Mouse (Mus musculus): ENCODE measurements around the gene Rem2. TPM values are rescaled to one million over a fixed set of nuclear protein-coding genes. Genes with fewer than 3 reads are reported as not detected.

Rem2 gene
- polyA plus RNA-seq, 1 experiment from 2014 or later, result 6.8 TPM

DNA sequence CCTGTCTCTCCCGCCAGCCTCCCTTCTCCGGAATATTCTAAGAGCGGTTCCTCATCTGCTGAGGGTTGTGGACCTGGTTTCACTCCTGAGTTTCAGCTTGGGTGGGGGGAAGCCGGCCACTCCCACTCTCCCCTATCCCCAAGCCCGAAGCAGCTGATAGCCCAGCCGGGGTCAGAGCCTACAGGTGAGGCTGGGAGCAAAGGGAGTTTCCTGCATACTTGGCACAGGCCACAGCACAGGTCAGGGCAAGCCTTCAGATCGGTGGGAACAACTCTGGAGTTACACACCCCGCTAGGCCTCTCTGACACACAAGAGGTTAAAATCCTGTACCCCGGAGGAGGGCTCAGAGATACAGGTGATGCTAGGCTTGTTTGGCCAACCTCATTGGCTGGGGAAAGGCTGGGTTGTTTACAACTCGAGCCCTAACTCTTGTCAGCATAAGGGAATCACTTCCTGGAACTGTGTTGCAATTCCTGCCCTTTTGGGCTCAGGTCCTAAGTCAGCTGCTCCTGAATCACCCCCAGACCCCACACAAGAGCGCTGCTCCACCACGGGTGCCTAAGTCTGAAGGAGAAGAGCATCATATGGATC, 41.9 kb upstream of the Rem2 start:
- 38% methylated on average over 12 of the region's 12 CpGs for WGBS
- no peak for ATAC-seq (replicated peaks; ENCODE audit: low FRiP score)
- H3K36me3 ChIP-seq, result peaks cover 47% of the 10 kb centered on the region
- H3K4me2 ChIP-seq, result peak overlapping the region; percentile 78
- peaks cover 52% of the 10 kb centered on the region for H3K4me1 ChIP-seq
- H3K27me3 ChIP-seq, result no peaks in the 10 kb centered on the region
- H3K4me3 ChIP-seq (replicated peaks), result peak overlapping the region; percentile 83
- peak overlapping the region; percentile 97 for H3K27ac ChIP-seq
- H3K9ac ChIP-seq, result peak overlapping the region; percentile 97
- no peaks in the 10 kb centered on the region for H3K9me3 ChIP-seq (replicated peaks)

- Histone ChIP-seq H3K27ac (no peak overlapping the region), H3K27me3 (no peaks in the 10 kb centered on the region), H3K9ac (no peak overlapping the region), H3K4me3 (replicated peaks) (no peak overlapping the region), H3K9me3 (replicated peaks) (no peaks in the 10 kb centered on the region), H3K36me3 (peaks cover 48% of the 10 kb centered on the region), H3K4me2 (no peak overlapping the region), H3K4me1 (peaks cover 39% of the 10 kb centered on the region)
- no peak for ATAC-seq (replicated peaks; ENCODE audit: low FRiP score)
- WGBS, result 84% methylated on average over 11 of the region's 11 CpGs
These were observed 40.5 kb upstream of the Rem2 start for GRCm38 (mm10) chr14:54435194-54435918.

GRCm38 (mm10) chr14:54439155-54439554, 36.7 kb upstream of the Rem2 start:
- WGBS, result 83% methylated on average over 12 of the region's 12 CpGs
- no peaks in the 10 kb centered on the region for H3K9me3 ChIP-seq (replicated peaks)
- peaks cover 67% of the 10 kb centered on the region for H3K36me3 ChIP-seq
- H3K4me3 ChIP-seq (replicated peaks), result no peak overlapping the region
- no peak overlapping the region for H3K9ac ChIP-seq
- H3K27ac ChIP-seq, result no peak overlapping the region
- H3K4me1 ChIP-seq, result peaks cover 27% of the 10 kb centered on the region
- no peak for ATAC-seq (replicated peaks; ENCODE audit: low FRiP score)
- H3K27me3 ChIP-seq, result no peaks in the 10 kb centered on the region
- H3K4me2 ChIP-seq, result no peak overlapping the region

DNA sequence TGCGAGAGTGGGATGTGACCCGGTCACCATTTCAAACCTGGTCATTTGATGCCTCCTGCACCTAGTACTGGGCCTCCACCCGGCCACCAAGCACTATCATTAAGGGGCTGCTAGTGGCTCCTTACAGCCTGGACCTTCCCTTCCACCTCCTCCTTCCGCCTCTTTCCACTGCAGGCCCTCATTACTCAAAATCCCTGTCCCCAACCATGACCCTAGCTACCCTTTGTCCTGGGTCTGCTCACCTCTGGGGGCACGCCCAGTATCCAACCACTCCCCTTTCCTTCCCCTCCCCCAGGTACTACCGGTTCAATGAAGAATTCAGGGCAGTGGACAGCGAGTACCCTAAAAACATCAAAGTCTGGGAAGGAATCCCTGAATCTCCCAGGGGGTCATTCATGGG, 36.3 kb upstream of the Rem2 start:
- no peaks in the 10 kb centered on the region for H3K9me3 ChIP-seq (replicated peaks)
- no peak for ATAC-seq (replicated peaks; ENCODE audit: low FRiP score)
- H3K4me2 ChIP-seq, result no peak overlapping the region
- H3K27ac ChIP-seq, result no peak overlapping the region
- H3K36me3 ChIP-seq, result peaks cover 68% of the 10 kb centered on the region
- peaks cover 24% of the 10 kb centered on the region for H3K4me1 ChIP-seq
- no peak overlapping the region for H3K4me3 ChIP-seq (replicated peaks)
- no peak overlapping the region for H3K9ac ChIP-seq
- no peaks in the 10 kb centered on the region for H3K27me3 ChIP-seq
- 55% methylated on average over 7 of the region's 7 CpGs for WGBS

GRCm38 (mm10) chr14:54440538-54440937, 35.4 kb upstream of the Rem2 start:
- no peak overlapping the region for H3K27ac ChIP-seq
- H3K4me2 ChIP-seq, result no peak overlapping the region
- H3K9ac ChIP-seq, result no peak overlapping the region
- H3K36me3 ChIP-seq, result peaks cover 67% of the 10 kb centered on the region
- H3K27me3 ChIP-seq, result no peaks in the 10 kb centered on the region
- H3K4me3 ChIP-seq (replicated peaks), result no peak overlapping the region
- no peaks in the 10 kb centered on the region for H3K9me3 ChIP-seq (replicated peaks)
- 92% methylated on average over 14 of the region's 14 CpGs for WGBS
- no peak for ATAC-seq (replicated peaks; ENCODE audit: low FRiP score)
- H3K4me1 ChIP-seq, result peaks cover 20% of the 10 kb centered on the region

DNA sequence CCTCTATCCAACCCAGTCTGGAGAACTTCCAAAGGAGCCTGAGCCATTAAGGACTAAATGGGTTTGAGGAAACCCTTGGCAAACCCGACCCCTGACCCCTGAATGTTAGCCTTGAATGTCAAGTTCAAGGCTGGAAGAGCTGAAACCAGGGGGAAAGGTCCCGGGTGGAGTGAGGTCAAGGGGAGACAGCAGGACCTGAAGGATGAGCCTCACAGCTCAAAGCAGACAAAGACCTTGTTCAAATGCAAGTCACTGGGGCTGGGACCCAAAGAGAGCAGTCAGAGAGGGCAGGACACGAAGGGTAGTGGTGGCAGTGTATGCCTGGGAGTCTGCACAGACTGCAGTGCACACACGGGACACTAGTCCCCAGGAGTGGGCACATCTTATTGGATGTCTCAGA, 34.5 kb upstream of the Rem2 start:
- Histone ChIP-seq H3K27me3 (no peaks in the 10 kb centered on the region), H3K36me3 (peaks cover 58% of the 10 kb centered on the region)
- no peak for ATAC-seq (replicated peaks; ENCODE audit: low FRiP score)

GRCm38 (mm10) chr14:54442548-54442947, 33.4 kb upstream of the Rem2 start:
- 0 out of 2 replicates have a peak overlapping the region, but pooled peaks have one; percentile 7 for H3K27ac ChIP-seq
- H3K4me2 ChIP-seq, result no peak overlapping the region
- no peaks in the 10 kb centered on the region for H3K27me3 ChIP-seq
- no peaks in the 10 kb centered on the region for H3K9me3 ChIP-seq (replicated peaks)
- H3K4me3 ChIP-seq (replicated peaks), result no peak overlapping the region
- no peak overlapping the region for H3K9ac ChIP-seq
- WGBS, result 75% methylated on average over 3 of the region's 3 CpGs
- peaks cover 18% of the 10 kb centered on the region for H3K4me1 ChIP-seq
- peaks cover 46% of the 10 kb centered on the region for H3K36me3 ChIP-seq
- ATAC-seq (replicated peaks; ENCODE audit: low FRiP score), result no peak

More for the DNA sequence above, 34.5 kb upstream of the Rem2 start:
- Histone ChIP-seq H3K4me3 (replicated peaks) (no peak overlapping the region), H3K4me1 (peaks cover 18% of the 10 kb centered on the region), H3K27ac (no peak overlapping the region), H3K4me2 (no peak overlapping the region), H3K9ac (no peak overlapping the region), H3K9me3 (replicated peaks) (no peaks in the 10 kb centered on the region)
- 79% methylated on average over 4 of the region's 4 CpGs for WGBS

DNA sequence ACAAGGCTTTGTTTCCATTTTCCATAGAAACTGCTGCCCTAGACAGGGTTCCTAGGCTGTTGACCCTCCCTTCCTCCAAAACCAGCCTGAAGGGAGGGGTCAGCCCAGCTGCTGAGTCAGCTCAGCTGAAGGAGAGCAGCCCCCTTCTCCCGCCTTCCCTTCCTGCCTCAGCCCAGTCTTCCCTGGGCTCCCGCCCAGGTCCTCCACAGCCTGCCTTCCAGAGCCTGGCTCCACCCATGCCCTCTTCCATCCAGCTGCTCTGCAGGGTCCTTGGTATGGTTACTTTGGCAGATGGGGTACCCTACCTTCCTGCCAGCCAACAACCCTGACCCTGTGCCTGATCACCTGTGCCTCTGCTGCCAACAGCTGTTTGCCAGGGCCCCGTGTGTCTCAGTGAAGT, 32.7 kb upstream of the Rem2 start:
- ATAC-seq (replicated peaks; ENCODE audit: low FRiP score), result peak; percentile 59
- Histone ChIP-seq H3K36me3 (peaks cover 42% of the 10 kb centered on the region), H3K9ac (no peak overlapping the region), H3K4me2 (no peak overlapping the region), H3K27me3 (no peaks in the 10 kb centered on the region), H3K9me3 (replicated peaks) (no peaks in the 10 kb centered on the region), H3K27ac (peak overlapping the region; percentile 77), H3K4me1 (peaks cover 18% of the 10 kb centered on the region), H3K4me3 (replicated peaks) (no peak overlapping the region)
- 21% methylated on average over 3 of the region's 3 CpGs for WGBS

- Histone ChIP-seq H3K27ac (peak overlapping the region; percentile 63; the same call in 1 of the 2 replicates), H3K4me2 (no peak overlapping the region), H3K4me3 (replicated peaks) (no peak overlapping the region), H3K36me3 (peaks cover 34% of the 10 kb centered on the region), H3K27me3 (no peaks in the 10 kb centered on the region), H3K9ac (no peak overlapping the region), H3K9me3 (replicated peaks) (no peaks in the 10 kb centered on the region), H3K4me1 (peaks cover 21% of the 10 kb centered on the region)
- 64% methylated on average over 15 of the region's 15 CpGs for WGBS
- no peak for ATAC-seq (replicated peaks; ENCODE audit: low FRiP score)
These were observed 31.9 kb upstream of the Rem2 start for GRCm38 (mm10) chr14:54443712-54444618.

DNA sequence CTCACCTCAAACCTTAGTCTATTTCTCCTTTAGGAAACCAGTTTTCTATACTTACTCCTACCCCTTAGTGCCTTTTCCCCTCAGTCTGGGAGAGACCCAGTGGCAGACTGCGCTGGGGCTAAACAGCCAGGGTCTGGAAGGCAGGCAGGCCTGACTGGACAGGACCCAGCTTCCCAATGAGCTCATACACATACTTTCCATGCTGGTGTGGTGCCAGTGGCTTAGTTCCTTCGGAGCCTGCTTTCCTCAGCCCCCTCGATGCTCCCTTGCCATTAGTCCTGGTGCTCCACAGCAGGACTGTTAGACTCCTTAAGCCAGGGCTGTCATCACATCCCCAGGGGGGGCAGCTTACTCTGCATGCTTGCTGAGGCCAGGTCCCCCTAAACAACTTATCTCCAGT, 30.4 kb upstream of the Rem2 start:
- peaks cover 19% of the 10 kb centered on the region for H3K36me3 ChIP-seq
- peaks cover 24% of the 10 kb centered on the region for H3K4me1 ChIP-seq
- H3K4me3 ChIP-seq (replicated peaks), result no peak overlapping the region
- no peak for ATAC-seq (replicated peaks; ENCODE audit: low FRiP score)
- no peaks in the 10 kb centered on the region for H3K9me3 ChIP-seq (replicated peaks)
- no peaks in the 10 kb centered on the region for H3K27me3 ChIP-seq
- 70% methylated on average over 3 of the region's 3 CpGs for WGBS
- H3K9ac ChIP-seq, result no peak overlapping the region
- no peak overlapping the region for H3K27ac ChIP-seq
- H3K4me2 ChIP-seq, result no peak overlapping the region

- no peak for ATAC-seq (replicated peaks; ENCODE audit: low FRiP score)
- H3K27ac ChIP-seq, result no peak overlapping the region
- H3K4me1 ChIP-seq, result 0 out of 2 replicates have a peak, but pooled peaks cover 6% of the 10 kb centered on the region
- H3K9ac ChIP-seq, result no peak overlapping the region
- H3K9me3 ChIP-seq (replicated peaks), result no peaks in the 10 kb centered on the region
- no peaks in the 10 kb centered on the region for H3K27me3 ChIP-seq
- H3K4me2 ChIP-seq, result no peak overlapping the region
- WGBS, result 87% methylated on average over 9 of the region's 9 CpGs
- no peak overlapping the region for H3K4me3 ChIP-seq (replicated peaks)
- no peaks in the 10 kb centered on the region for H3K36me3 ChIP-seq
These were observed 22.3 kb upstream of the Rem2 start for GRCm38 (mm10) chr14:54453566-54453965.

Data from kidney, embryonic 15.5 days (tissue).